Mouse (Mus musculus) erythroblast, embryonic 14.5 days (primary cell): ENCODE measurements around the gene Acvr1b. TPM values are rescaled to one million over a fixed set of nuclear protein-coding genes. Genes with fewer than 3 reads are reported as not detected.

ENCODE experiments used
- H3K27me3 ChIP-seq: 2 replicates; pipeline ENCODE4 v1.6.1; 2012; ENCODE audit warnings: inconsistent platforms; ENCODE audit not compliant: control insufficient read depth
- H3K36me3 ChIP-seq: 2 replicates; pipeline ENCODE4 v1.6.1; 2012; ENCODE audit warnings: mild to moderate bottlenecking, inconsistent platforms; ENCODE audit not compliant: control insufficient read depth
- H3K4me1 ChIP-seq: 2 replicates; pipeline ENCODE4 v1.6.1; 2012; ENCODE audit warnings: inconsistent platforms; ENCODE audit not compliant: control insufficient read depth
- H3K4me3 ChIP-seq: replicated peaks from 2 replicates; pipeline ENCODE3; 2012; ENCODE audit warnings: moderate library complexity, mild to moderate bottlenecking, inconsistent platforms
- H3K9me3 ChIP-seq: 2 replicates; pipeline ENCODE4 v1.6.1; 2012; ENCODE audit warnings: low read length, inconsistent platforms, mixed read lengths; ENCODE audit not compliant: control insufficient read depth
- GATA1 ChIP-seq: IDR thresholded peaks from 2 replicates; pipeline ENCODE4 v1.6.1; 2012; ENCODE audit warnings: low read length, inconsistent platforms, mixed read lengths
- TAL1 ChIP-seq: IDR thresholded peaks from 3 replicates; pipeline ENCODE4 v1.6.1; 2012; ENCODE audit warnings: low read length, inconsistent platforms, mixed read lengths
- polyA plus RNA-seq: library from polyadenylated mRNA; stranded (reverse); fragments of >175 nt; gene quantifications from 2 replicates; pipeline ENCODE4 v1.2.3, GENCODE M21; 2012

The Acvr1b gene
- polyA plus RNA-seq, 1 experiment, result 0.02 TPM

- Histone ChIP-seq H3K36me3 (peaks cover 7% of the 10 kb centered on the region; the same call in 1 of the 2 replicates), H3K4me1 (no peaks in the 10 kb centered on the region), H3K4me3 (no peak overlapping the region), H3K27me3 (no peaks in the 10 kb centered on the region), H3K9me3 (no peaks in the 10 kb centered on the region)
- TF ChIP-seq TAL1 (no peak), GATA1 (no peak)
These were observed 38.6 kb downstream of the Acvr1b start for GRCm38 (mm10) chr15:101212435-101212834.

GRCm38 (mm10) chr15:101215136-101215535, 41.3 kb downstream of the Acvr1b start:
- no peaks in the 10 kb centered on the region for H3K4me1 ChIP-seq

GRCm38 (mm10) chr15:101216036-101216435, 42.2 kb downstream of the Acvr1b start:
- TF ChIP-seq GATA1, result no peak
- no peak for TF ChIP-seq TAL1

More at GRCm38 (mm10) chr15:101215136-101215535, 41.3 kb downstream of the Acvr1b start:
- Histone ChIP-seq H3K4me3 (no peak overlapping the region), H3K36me3 (peaks cover 7% of the 10 kb centered on the region; the same call in 1 of the 2 replicates), H3K9me3 (no peaks in the 10 kb centered on the region), H3K27me3 (no peaks in the 10 kb centered on the region)
- no peak for TF ChIP-seq GATA1
- TF ChIP-seq TAL1, result no peak

GRCm38 (mm10) chr15:101220905-101221297, 47.0 kb downstream of the Acvr1b start:
- peaks cover 2% of the 10 kb centered on the region; the same call in 1 of the 2 replicates for H3K9me3 ChIP-seq
- peaks cover 47% of the 10 kb centered on the region for H3K27me3 ChIP-seq
- H3K4me1 ChIP-seq, result peaks cover 7% of the 10 kb centered on the region
- TF ChIP-seq GATA1 (no peak), TAL1 (no peak)
- no peaks in the 10 kb centered on the region for H3K36me3 ChIP-seq
- H3K4me3 ChIP-seq, result no peak overlapping the region

More at GRCm38 (mm10) chr15:101216036-101216435, 42.2 kb downstream of the Acvr1b start:
- Histone ChIP-seq H3K4me3 (no peak overlapping the region), H3K4me1 (no peaks in the 10 kb centered on the region), H3K36me3 (peaks cover 5% of the 10 kb centered on the region; the same call in 1 of the 2 replicates), H3K9me3 (no peaks in the 10 kb centered on the region), H3K27me3 (no peaks in the 10 kb centered on the region)

- Histone ChIP-seq H3K9me3 (peaks cover 2% of the 10 kb centered on the region; the same call in 1 of the 2 replicates), H3K36me3 (no peaks in the 10 kb centered on the region), H3K4me3 (no peak overlapping the region), H3K4me1 (peaks cover 7% of the 10 kb centered on the region), H3K27me3 (peaks cover 52% of the 10 kb centered on the region)
- no peak for TF ChIP-seq GATA1
- TF ChIP-seq TAL1, result no peak
These were observed 47.6 kb downstream of the Acvr1b start for GRCm38 (mm10) chr15:101221298-101222104.

- Histone ChIP-seq H3K9me3 (peaks cover 2% of the 10 kb centered on the region; the same call in 1 of the 2 replicates), H3K27me3 (peaks cover 56% of the 10 kb centered on the region), H3K36me3 (no peaks in the 10 kb centered on the region), H3K4me1 (peaks cover 7% of the 10 kb centered on the region), H3K4me3 (no peak overlapping the region)
- no peak for TF ChIP-seq GATA1
- no peak for TF ChIP-seq TAL1
These were observed 49.1 kb downstream of the Acvr1b start for GRCm38 (mm10) chr15:101222897-101223482.

- no peaks in the 10 kb centered on the region for H3K36me3 ChIP-seq
- peaks cover 2% of the 10 kb centered on the region; the same call in 1 of the 2 replicates for H3K9me3 ChIP-seq
- H3K27me3 ChIP-seq, result peaks cover 57% of the 10 kb centered on the region
- peaks cover 7% of the 10 kb centered on the region for H3K4me1 ChIP-seq
- TF ChIP-seq TAL1 (no peak), GATA1 (no peak)
- no peak overlapping the region for H3K4me3 ChIP-seq
These were observed 49.7 kb downstream of the Acvr1b start for GRCm38 (mm10) chr15:101223596-101223995.

GRCm38 (mm10) chr15:101224006-101224906, 50.4 kb downstream of the Acvr1b start, which contains the start of gene Grasp:
Gene Grasp, plus strand, starts transcription at chr15:101224188.
- no peak for TF ChIP-seq TAL1
- TF ChIP-seq GATA1, result no peak
- Histone ChIP-seq H3K27me3 (peaks cover 57% of the 10 kb centered on the region), H3K36me3 (no peaks in the 10 kb centered on the region), H3K9me3 (peaks cover 2% of the 10 kb centered on the region; the same call in 1 of the 2 replicates), H3K4me1 (peaks cover 7% of the 10 kb centered on the region), H3K4me3 (peak within 1 kb of the TSS; percentile 43)
